Mouse (Mus musculus) mouse embryonic stem cell (cell line): ENCODE data around the gene Thtpa.

Experiments used
- in situ Hi-C, 2 experiments: fragments of 300-500 bp; cut with MboI; formaldehyde crosslinking; loops; 1 replicate in 1 of 2; 3 replicates in 1 of 2; pipeline ENCODE4 v1.14.3; 2019 to 2020; ENCODE audit warnings: low sequenced_read_pairs in 2 of 2, low pct_unique_long_range_greater_than_20kb in 1 of 2, mixed read lengths in 1 of 2; ENCODE audit not compliant: unreplicated experiment in 1 of 2

Gene Thtpa

DNA sequence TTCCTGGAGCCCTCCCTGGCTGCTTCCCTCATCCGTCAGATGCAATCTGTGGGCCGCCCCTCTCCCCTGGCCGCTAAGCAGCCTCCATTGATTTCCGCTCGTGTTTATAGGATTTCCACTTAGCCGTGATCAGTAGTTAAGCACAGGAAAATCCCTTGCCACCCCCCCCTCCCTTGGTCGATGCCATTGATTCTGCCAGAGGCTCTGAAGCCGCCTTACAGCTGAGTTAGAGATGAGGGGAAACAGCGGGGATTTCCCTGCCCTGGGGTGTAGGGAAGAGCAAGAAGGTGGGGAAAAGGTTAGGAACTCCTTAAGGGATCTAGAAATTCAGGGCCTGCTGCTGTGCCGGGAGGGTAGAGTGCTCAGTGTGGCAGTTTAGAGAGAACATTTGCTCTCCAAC, 3.1 kb downstream of the Thtpa start:
- in situ Hi-C loops = no loop called here

GRCm38 (mm10) chr14:55098067-55098466, 3.5 kb downstream of the Thtpa start:
- in situ Hi-C loops = no loop called here

DNA sequence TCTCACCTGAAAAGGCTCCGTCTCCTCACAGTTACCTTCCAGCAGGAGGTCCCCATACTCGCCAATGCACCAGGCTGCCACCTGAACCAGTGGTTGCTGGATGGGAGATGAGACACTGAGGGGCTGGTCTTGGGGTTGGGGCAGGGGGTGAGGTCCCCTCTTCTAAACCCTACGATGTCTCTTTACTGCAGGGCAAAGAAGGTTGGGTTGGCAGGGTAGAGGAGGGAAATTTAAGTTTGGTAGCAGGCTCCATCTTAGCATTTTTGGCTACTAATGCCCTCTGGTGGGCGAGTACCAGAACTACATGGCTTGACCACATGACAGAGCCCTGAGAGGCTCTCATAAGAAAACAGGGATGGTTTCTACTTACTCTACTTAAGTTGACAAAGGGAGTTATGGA, 7.0 kb downstream of the Thtpa start:
- in situ Hi-C loops = no loop called here

DNA sequence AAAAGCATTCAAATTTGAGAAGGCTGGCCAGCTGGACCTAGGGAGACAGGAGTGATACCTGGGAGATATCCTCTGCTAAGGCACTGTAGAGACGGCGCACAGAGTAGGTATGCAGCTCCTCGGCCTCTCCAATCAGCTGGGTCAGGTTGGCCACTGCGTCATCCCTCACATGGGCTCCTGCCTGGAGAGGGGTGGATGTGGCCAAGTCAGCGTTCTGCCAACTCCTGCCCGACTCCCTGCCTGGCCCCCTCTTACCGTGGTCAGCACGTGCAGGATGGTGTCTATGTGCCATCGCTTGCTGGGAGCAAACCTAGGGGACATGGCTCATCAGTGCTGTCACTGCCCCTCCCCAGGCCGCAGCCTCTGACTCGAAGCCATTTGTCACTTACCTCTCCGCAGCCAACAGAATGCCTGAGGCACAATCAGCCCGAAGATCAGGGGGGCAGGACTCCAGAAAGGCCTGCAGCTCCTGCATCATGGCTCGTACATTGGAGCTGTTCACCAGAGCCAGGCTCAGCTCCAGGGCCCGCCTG, 7.7 kb downstream of the Thtpa start:
- in situ Hi-C loops = no loop called here

- in situ Hi-C loops = no loop called here
These were observed 9.8 kb downstream of the Thtpa start for GRCm38 (mm10) chr14:55104365-55104764.

- in situ Hi-C loops = no loop called here
These were observed 10.8 kb downstream of the Thtpa start for GRCm38 (mm10) chr14:55105386-55105785.

- in situ Hi-C loops = no loop called here
These were observed 11.5 kb downstream of the Thtpa start, which contains the start of gene Ap1g2 for GRCm38 (mm10) chr14:55105836-55106809. TSS of gene Ap1g2 (minus strand) at chr14:55106593.

- in situ Hi-C loops = no loop called here
These were observed 12.4 kb downstream of the Thtpa start for GRCm38 (mm10) chr14:55106990-55107389.

GRCm38 (mm10) chr14:55108202-55108870, 13.8 kb downstream of the Thtpa start:
- in situ Hi-C loops = no loop called here

- in situ Hi-C loops = no loop called here
These were observed 14.7 kb downstream of the Thtpa start for GRCm38 (mm10) chr14:55109048-55109873.

DNA sequence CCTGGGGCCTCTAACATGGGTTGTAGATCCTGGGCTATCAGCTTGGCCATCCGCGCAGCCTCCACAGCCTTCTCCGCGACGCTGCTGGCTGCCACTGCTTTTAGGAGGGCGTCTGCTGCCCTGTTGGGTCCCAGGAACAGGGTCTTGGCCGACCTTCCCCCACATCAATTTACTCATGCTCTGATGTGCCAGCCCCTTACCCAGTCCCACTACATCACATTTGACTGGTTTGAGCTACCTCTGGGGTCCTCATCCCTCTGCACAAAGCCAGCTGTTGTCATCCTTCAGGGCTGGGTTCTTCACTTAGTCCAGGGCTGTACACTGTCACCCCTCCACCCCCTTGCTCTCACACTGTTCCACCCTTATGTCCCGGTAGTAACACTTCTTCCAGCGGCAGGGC, 15.5 kb downstream of the Thtpa start:
- in situ Hi-C loops = loop anchor here in 1 of 2 experiments (10.0 kb wide), 1 partner anchor 325 kb away; no protein-coding TSS in a partner anchor

GRCm38 (mm10) chr14:55111720-55112119, 17.1 kb downstream of the Thtpa start:
- in situ Hi-C loops = loop anchor here in 1 of 2 experiments (10.0 kb wide), 1 partner anchor 323 kb away; no protein-coding TSS in a partner anchor

GRCm38 (mm10) chr14:55113351-55113974, 18.9 kb downstream of the Thtpa start:
- in situ Hi-C loops = loop anchor here in 1 of 2 experiments (10.0 kb wide), 1 partner anchor 321 kb away; no protein-coding TSS in a partner anchor

DNA sequence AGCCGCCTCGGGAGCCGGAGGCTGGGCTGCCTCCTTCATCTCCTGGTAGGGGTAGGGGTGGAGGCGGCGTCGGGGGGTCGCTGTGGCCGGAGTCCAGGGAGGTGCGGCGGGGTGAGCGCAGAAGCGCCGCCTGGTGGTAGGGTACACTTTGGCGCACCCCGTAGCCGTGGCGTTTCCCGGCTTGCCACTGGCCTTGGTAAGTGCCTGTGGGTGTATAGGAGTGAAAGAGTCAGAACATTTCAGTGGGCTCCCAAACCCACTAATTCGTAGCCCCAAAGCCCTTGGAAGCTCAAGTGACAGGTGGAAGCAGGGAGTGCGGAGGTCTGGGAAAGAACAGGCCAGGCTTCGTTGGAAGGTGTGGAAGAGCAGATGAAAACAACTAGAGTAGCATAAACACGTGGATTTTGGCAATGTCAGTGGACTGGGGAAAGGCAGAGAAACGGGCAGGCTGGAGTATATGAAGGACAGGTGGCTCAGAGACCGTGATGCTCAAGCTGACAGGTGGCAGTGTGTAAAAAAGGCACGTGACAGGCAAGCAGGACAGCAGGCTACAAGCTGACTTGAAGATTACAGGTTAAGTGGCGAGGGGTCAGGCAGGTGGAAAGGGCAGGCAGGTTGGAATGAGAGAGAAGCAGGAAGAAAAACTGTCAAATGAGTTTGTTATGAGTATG, 19.5 kb downstream of the Thtpa start:
- in situ Hi-C loops = loop anchor here in 1 of 2 experiments (10.0 kb wide), 1 partner anchor 321 kb away; no protein-coding TSS in a partner anchor

DNA sequence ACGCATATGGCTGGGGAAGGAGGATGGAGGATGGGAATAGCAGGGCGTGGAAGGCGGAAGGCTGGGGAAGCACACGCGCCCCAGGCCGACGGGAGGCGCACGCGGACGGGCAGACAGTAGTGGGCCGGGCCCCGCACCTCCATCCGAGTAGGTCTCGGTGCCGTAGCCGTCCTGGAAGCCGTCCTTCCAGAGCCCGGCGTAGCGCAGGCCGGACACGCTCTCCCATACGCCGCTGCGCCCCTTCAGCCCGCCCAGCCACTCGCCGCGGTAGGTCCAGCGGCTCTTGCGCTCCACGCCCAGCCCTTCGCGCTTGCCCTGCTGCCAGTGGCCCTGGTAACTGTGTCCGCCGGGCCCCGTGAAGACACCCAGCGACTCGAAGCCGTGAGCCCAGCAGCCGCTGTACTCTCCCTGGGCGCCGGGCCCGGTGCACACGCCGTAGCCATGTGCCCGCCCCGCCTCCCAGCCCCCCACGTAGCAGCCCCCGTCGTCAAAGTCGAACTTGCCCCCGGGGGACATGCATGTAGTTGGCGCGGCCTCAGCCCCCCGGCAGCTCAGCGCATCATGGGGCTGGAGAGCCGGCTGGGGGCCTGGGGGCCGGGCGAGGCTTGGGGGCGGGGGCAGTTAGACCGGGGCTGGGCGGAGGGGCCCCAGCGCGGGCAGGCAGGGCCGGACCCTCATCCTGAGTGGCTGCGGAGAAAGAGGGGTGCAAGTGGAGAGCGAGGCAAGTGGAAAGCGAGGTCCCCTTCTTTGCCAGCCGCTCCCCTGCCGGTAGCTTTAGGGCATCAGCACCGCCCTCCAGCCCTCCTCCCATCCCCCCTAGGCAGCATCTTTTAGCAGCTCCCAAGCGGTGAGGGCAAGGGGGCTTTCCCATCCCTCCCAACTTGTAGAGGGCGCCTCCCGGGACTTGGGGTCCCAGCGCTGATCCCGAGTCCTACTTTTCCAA, 20.4 kb downstream of the Thtpa start:
- in situ Hi-C loops = loop anchor here in 1 of 2 experiments (10.0 kb wide), 1 partner anchor 320 kb away; no protein-coding TSS in a partner anchor

- in situ Hi-C loops = loop anchor here in 1 of 2 experiments (10.0 kb wide), 1 partner anchor 319 kb away; no protein-coding TSS in a partner anchor
These were observed 21.3 kb downstream of the Thtpa start for GRCm38 (mm10) chr14:55115846-55116245.
